Mouse (Mus musculus) heart, adult 2 months (tissue): Measurements from ENCODE around the gene Drd3. TPM values are rescaled to one million over a fixed set of nuclear protein-coding genes. Genes with fewer than 3 reads are reported as not detected.

ENCODE experiments used
- DNase-seq, 2 experiments: peaks; one replicate each; pipeline ENCODE4 v3.0.0; 2021
- H3K27ac ChIP-seq: fragments of 200-600 bp; 2 replicates; pipeline ENCODE4 v1.8.1; 2022
- H3K27me3 ChIP-seq: fragments of 200-500 bp; 2 replicates; pipeline ENCODE4 v1.6.1; 2012; ENCODE audit warnings: mild to moderate bottlenecking, low read length, inconsistent platforms, mixed read lengths; ENCODE audit not compliant: control insufficient read depth, insufficient read depth
- H3K36me3 ChIP-seq: fragments of 200-500 bp; 2 replicates; pipeline ENCODE4 v1.6.1; 2012; ENCODE audit warnings: low read length, inconsistent platforms; ENCODE audit not compliant: control insufficient read depth, insufficient read depth
- H3K4me1 ChIP-seq: fragments of 200-500 bp; 2 replicates; pipeline ENCODE4 v1.6.1; 2011; ENCODE audit warnings: low read length; ENCODE audit not compliant: control insufficient read depth, insufficient read depth
- H3K4me3 ChIP-seq: fragments of 200-600 bp; 2 replicates; pipeline ENCODE4 v1.8.1; 2022
- H3K79me2 ChIP-seq: fragments of 200-500 bp; replicated peaks from 2 replicates; pipeline ENCODE4 v1.6.1; 2012; ENCODE audit warnings: mild to moderate bottlenecking, inconsistent platforms, low read length, moderate library complexity, mixed read lengths; ENCODE audit not compliant: control insufficient read depth, insufficient read depth
- H3K9ac ChIP-seq: fragments of 200-500 bp; 2 replicates; pipeline ENCODE4 v1.6.1; 2012; ENCODE audit warnings: low read depth, mild to moderate bottlenecking, control low read depth, inconsistent platforms, low read length, mixed read lengths
- CTCF ChIP-seq: fragments of 200-600 bp; IDR thresholded peaks from 2 replicates; pipeline ENCODE4 v1.8.1; 2022; ENCODE audit warnings: antibody characterized with exemption, mild to moderate bottlenecking, moderate library complexity
- EP300 ChIP-seq: fragments of 200-500 bp; IDR thresholded peaks from 2 replicates; pipeline ENCODE4 v1.6.1; 2011; ENCODE audit warnings: low read depth, low read length, control low read depth; ENCODE audit not compliant: insufficient read depth
- POLR2A ChIP-seq: fragments of 200-500 bp; IDR thresholded peaks from 2 replicates; pipeline ENCODE4 v1.6.1; 2011; ENCODE audit warnings: mild to moderate bottlenecking, low read depth, low read length, control low read depth; ENCODE audit not compliant: insufficient read depth
- WGBS: fragments of 180-500 bp; shearing (Covaris S2); methylation state at CpG from one replicate; pipeline ENCODE4 v1.1.7; 2018; 5-methylcytosine and 5-hydroxymethylcytosine counted together
- intact Hi-C: fragments of 180-260 bp; cut with DNase I; formaldehyde crosslinking; loops from one replicate; pipeline ENCODE4 v1.15.1; 2025
- long read RNA-seq: library from polyadenylated mRNA; stranded (forward); transcript quantifications from one replicate; pipeline ENCODE4 v2.0.0, GENCODE M21; 2021
- polyA plus RNA-seq: library from polyadenylated mRNA; depleted of rRNA; stranded (reverse); fragments of >200 nt; gene quantifications from 2 replicates; pipeline ENCODE4 v1.2.3, GENCODE M21; 2012; rRNA removed
- total RNA-seq, 2 experiments: library from RNA; stranded (reverse); gene quantifications; 2 replicates each; pipeline ENCODE4 v1.2.3; 2021

Gene Drd3
- total RNA-seq (not detected), polyA plus RNA-seq (not detected in 2 replicates)
- long read RNA-seq: 0 reads

DNA sequence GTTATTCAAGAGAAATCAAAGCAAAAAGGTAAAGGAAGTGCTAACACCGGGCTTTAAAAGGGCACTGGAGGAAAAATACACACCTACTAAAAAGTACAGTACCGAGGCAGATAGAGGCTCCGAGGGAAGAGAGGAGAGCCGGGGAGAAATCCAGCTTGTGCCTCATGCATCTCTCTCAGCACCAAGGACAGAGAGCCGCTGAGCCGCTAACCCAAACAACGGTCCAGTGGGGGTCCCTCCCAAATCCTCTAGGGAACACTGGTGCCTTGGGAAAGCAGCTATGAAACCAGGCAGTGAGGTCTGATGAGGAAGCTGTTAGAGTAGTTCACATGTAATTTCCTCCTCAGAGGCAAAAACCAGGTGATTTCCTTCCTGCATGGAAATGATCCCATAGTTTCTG lies at the start of gene Drd3:
Gene Drd3 (plus strand): TSS at position 276 of the 400 bp plus-strand sequence.
- no peak within 1 kb of the TSS for H3K4me3 ChIP-seq
- no peak for TF ChIP-seq CTCF
- no peak for TF ChIP-seq EP300
- no peak for TF ChIP-seq POLR2A
- H3K36me3 ChIP-seq: no peaks in the 10 kb centered on the region
- H3K4me1 ChIP-seq: no peaks in the 10 kb centered on the region
- no peak within 1 kb of the TSS for H3K27ac ChIP-seq
- WGBS: 9% methylated on average over 7 of the region's 7 CpGs
- no peak for DNase-seq
- 0 out of 2 replicates have a peak, but pooled peaks cover 1% of the 10 kb centered on the region for H3K27me3 ChIP-seq
- intact Hi-C loops: no loop called here
- H3K79me2 ChIP-seq: no peaks in the 10 kb centered on the region
- no peak within 1 kb of the TSS for H3K9ac ChIP-seq

- TF ChIP-seq EP300 (no peak), POLR2A (no peak), CTCF (no peak)
- Histone ChIP-seq H3K27ac (no peak overlapping the region), H3K27me3 (no peaks in the 10 kb centered on the region), H3K4me3 (peak overlapping the region; percentile 27), H3K4me1 (peaks cover 2% of the 10 kb centered on the region), H3K9ac (no peak overlapping the region), H3K36me3 (no peaks in the 10 kb centered on the region), H3K79me2 (no peaks in the 10 kb centered on the region)
- no peak for DNase-seq
- WGBS: 43% methylated on average over 13 of the region's 13 CpGs
- intact Hi-C loops: no loop called here
Observed at GRCm38 (mm10) chr16:43708335-43709061, 45.3 kb upstream of the Drd3 start.

DNA sequence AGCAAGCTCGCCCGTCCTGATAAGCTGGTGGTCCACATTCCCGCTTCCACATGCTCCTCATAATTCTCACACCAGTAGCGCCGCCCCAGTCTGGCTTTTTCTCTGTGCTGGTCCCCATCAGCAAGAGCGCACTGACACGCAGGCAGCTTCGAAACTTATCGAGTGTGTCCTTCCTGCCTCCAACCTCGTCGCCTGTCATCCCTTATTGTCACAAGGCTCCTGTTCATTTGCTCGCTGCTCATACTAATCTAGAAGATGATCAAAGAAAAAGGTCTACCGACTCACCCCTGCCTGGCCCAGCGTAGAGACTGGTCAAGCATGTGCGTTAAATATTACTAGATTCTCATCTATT lies 44.8 kb upstream of the Drd3 start:
- DNase-seq: peak; percentile 34 to 36
- H3K27ac ChIP-seq: no peak overlapping the region
- WGBS: 23% methylated on average over 15 of the region's 15 CpGs
- peak overlapping the region; percentile 27 for H3K4me3 ChIP-seq
- no peaks in the 10 kb centered on the region for H3K27me3 ChIP-seq
- peaks cover 2% of the 10 kb centered on the region for H3K4me1 ChIP-seq
- intact Hi-C loops: no loop called here
- H3K9ac ChIP-seq: no peak overlapping the region
- no peaks in the 10 kb centered on the region for H3K79me2 ChIP-seq
- no peaks in the 10 kb centered on the region for H3K36me3 ChIP-seq
- TF ChIP-seq CTCF (no peak), EP300 (no peak), POLR2A (no peak)

GRCm38 (mm10) chr16:43709432-43710133 lies 44.2 kb upstream of the Drd3 start:
- Histone ChIP-seq H3K79me2 (no peaks in the 10 kb centered on the region), H3K4me3 (peak overlapping the region; percentile 27), H3K27ac (no peak overlapping the region; the same call in 1 of the 2 replicates), H3K9ac (peak overlapping the region; percentile 34; the same call in 1 of the 2 replicates), H3K36me3 (no peaks in the 10 kb centered on the region), H3K4me1 (peaks cover 2% of the 10 kb centered on the region), H3K27me3 (no peaks in the 10 kb centered on the region)
- 39% methylated on average over 9 of the region's 9 CpGs for WGBS
- TF ChIP-seq EP300 (no peak), CTCF (no peak), POLR2A (no peak)
- intact Hi-C loops: no loop called here
- no peak for DNase-seq

- no peaks in the 10 kb centered on the region for H3K36me3 ChIP-seq
- DNase-seq: no peak
- H3K27ac ChIP-seq: peak overlapping the region; percentile 40
- H3K4me1 ChIP-seq: peaks cover 2% of the 10 kb centered on the region
- H3K4me3 ChIP-seq: peak overlapping the region; percentile 21; the same call in 1 of the 2 replicates
- TF ChIP-seq EP300 (no peak), POLR2A (no peak), CTCF (no peak)
- no peak overlapping the region for H3K9ac ChIP-seq
- intact Hi-C loops: no loop called here
- no peaks in the 10 kb centered on the region for H3K27me3 ChIP-seq
- 41% methylated on average over 6 of the region's 6 CpGs for WGBS
- H3K79me2 ChIP-seq: no peaks in the 10 kb centered on the region
Observed at GRCm38 (mm10) chr16:43710134-43710475, 43.7 kb upstream of the Drd3 start.

- WGBS: 40% methylated on average over 11 of the region's 11 CpGs
- intact Hi-C loops: no loop called here
- Histone ChIP-seq H3K4me3 (peak overlapping the region; percentile 21; the same call in 1 of the 2 replicates), H3K27ac (peak overlapping the region; percentile 40), H3K27me3 (no peaks in the 10 kb centered on the region), H3K9ac (no peak overlapping the region), H3K79me2 (no peaks in the 10 kb centered on the region), H3K36me3 (no peaks in the 10 kb centered on the region), H3K4me1 (peaks cover 2% of the 10 kb centered on the region)
- DNase-seq: peak; percentile 73 to 77
- TF ChIP-seq CTCF (no peak), POLR2A (0 out of 2 replicates have a peak, but pooled peaks have one; percentile 45), EP300 (0 out of 2 replicates have a peak, but pooled peaks have one; percentile 33)
Observed at GRCm38 (mm10) chr16:43710651-43711050, 43.2 kb upstream of the Drd3 start.
